In genomic region chr9:120699781-120700180, GRCm38 (mm10) we compare ENCODE assay signal across 17 mouse cellular contexts.
DNase-seq lines count a peak whose midpoint lies in the region; ATAC-seq and TF ChIP-seq lines count a peak whose summit lies in the region.
"Had no signal": no experiment of that assay in that cellular context is flagged by ENCODE, and none has a peak within 500 bp of the region (broad histone marks: within the 10 kb centered on the region; RNA-seq: fewer than 3 reads in every experiment).

No protein-coding gene starts in this region.

- H3K4me1 ChIP-seq in bone marrow macrophage, adult 2 months (ENCODE audit: control insufficient read depth, insufficient read depth, low read length) = peaks cover 10% of the 10 kb centered on the region
- H3K4me1 ChIP-seq in lung, embryonic 14.5 days (ENCODE audit: insufficient read depth) = no peaks in the 10 kb centered on the region

- no peak overlapping the region for H3K9ac ChIP-seq in lung, embryonic 14.5 days
- H3K9ac ChIP-seq: embryonic facial prominence, embryonic 13.5 days; forebrain, embryonic 13.5 days; heart, embryonic 13.5 days; hindbrain, embryonic 15.5 days had no signal

- H3K4me3 ChIP-seq in bone marrow macrophage, adult 2 months (ENCODE audit: insufficient read depth, low read length) = no peak overlapping the region
- no peak overlapping the region for H3K4me3 ChIP-seq in lung, embryonic 14.5 days (ENCODE audit: low read depth, low read length)
- H3K4me3 ChIP-seq: embryonic facial prominence, embryonic 13.5 days; forebrain, embryonic 13.5 days; gastrocnemius, adult 2 months; heart, embryonic 13.5 days; hindbrain, embryonic 15.5 days had no signal

- no peaks in the 10 kb centered on the region for H3K9me3 ChIP-seq in lung, embryonic 14.5 days (ENCODE audit: low read depth, low read length)
- H3K9me3 ChIP-seq: embryonic facial prominence, embryonic 13.5 days; forebrain, embryonic 13.5 days; heart, embryonic 13.5 days; hindbrain, embryonic 15.5 days had no signal

- no peaks in the 10 kb centered on the region for H3K36me3 ChIP-seq in lung, embryonic 14.5 days (ENCODE audit: insufficient read depth)
- H3K36me3 ChIP-seq: embryonic facial prominence, embryonic 13.5 days; heart, embryonic 13.5 days; hindbrain, embryonic 15.5 days had no signal

- peak; percentile 8; the same call in 1 of the 2 replicates for TF ChIP-seq CTCF in bone marrow macrophage, adult 2 months (IDR thresholded peaks at IDR 0.05; ENCODE audit: low read depth, low read length)
- TF ChIP-seq CTCF in lung, embryonic 14.5 days (IDR thresholded peaks at IDR 0.05; ENCODE audit: low read depth) = no peak

- H3K27me3 ChIP-seq in lung, embryonic 14.5 days (ENCODE audit: insufficient read depth, low read length) = no peaks in the 10 kb centered on the region
- H3K27me3 ChIP-seq: embryonic facial prominence, embryonic 13.5 days; forebrain, embryonic 13.5 days; heart, embryonic 13.5 days; hindbrain, embryonic 15.5 days had no signal

- peak; percentile 84 for DNase-seq in lung, embryonic 14.5 days
- peak; percentile 76 for DNase-seq in lung, postnatal 10 days
- peak; percentile 52 to 84 for DNase-seq in lung, postnatal 4 days
- no peak for DNase-seq in cerebellum, postnatal 10 days
- no peak for DNase-seq in left cerebral cortex, adult 8-10 months (ENCODE audit: low spot score in 2 of 2)
- DNase-seq: adrenal gland, adult 2 months; adrenal gland, postnatal 25 days; cerebellum, postnatal 25 days; gastrocnemius, adult 2 months; gastrocnemius, postnatal 36 days; heart, adult 11 months; heart, postnatal 36 days had no signal

- no peak for TF ChIP-seq POLR2A in bone marrow macrophage, adult 2 months (IDR thresholded peaks at IDR 0.05; ENCODE audit: borderline replicate concordance, low read depth, low read length)

- WGBS in lung, embryonic 14.5 days = 52% methylated on average over 5 of the region's 5 CpGs

- H3K4me2 ChIP-seq in lung, embryonic 14.5 days = no peak overlapping the region
- H3K4me2 ChIP-seq: embryonic facial prominence, embryonic 13.5 days; forebrain, embryonic 13.5 days; heart, embryonic 13.5 days; hindbrain, embryonic 15.5 days had no signal

- ATAC-seq in lung, embryonic 14.5 days (ENCODE audit: insufficient read depth) = peak; percentile 75
- ATAC-seq: forebrain, embryonic 13.5 days had no signal

- no peak overlapping the region for H3K27ac ChIP-seq in bone marrow macrophage, adult 2 months (ENCODE audit: insufficient read depth, low read depth, low read length)
- H3K27ac ChIP-seq in lung, embryonic 14.5 days (ENCODE audit: low read depth) = no peak overlapping the region; the same call in 1 of the 2 replicates
- H3K27ac ChIP-seq: embryonic facial prominence, embryonic 13.5 days; forebrain, embryonic 13.5 days; gastrocnemius, adult 2 months; heart, embryonic 13.5 days; hindbrain, embryonic 15.5 days had no signal

Comparison
In these comparisons a context has a peak if more than half of its experiments do, and no peak if none do; other contexts are left out.
1. DNase-seq: peak in lung, embryonic 14.5 days (single experiment), lung, postnatal 10 days (single experiment) and lung, postnatal 4 days (2 of 2); none in cerebellum, postnatal 10 days (0 of 2) and left cerebral cortex, adult 8-10 months (0 of 2).